Mouse (Mus musculus) forelimb bud, embryonic 11.5 days (tissue): ENCODE data around the gene Pzp.

Experiments used
- DNase-seq: peaks from one replicate; pipeline ENCODE4 v3.0.0-alpha.2; 2012; ENCODE audit warnings: low read depth, low spot score

The Pzp gene

DNA sequence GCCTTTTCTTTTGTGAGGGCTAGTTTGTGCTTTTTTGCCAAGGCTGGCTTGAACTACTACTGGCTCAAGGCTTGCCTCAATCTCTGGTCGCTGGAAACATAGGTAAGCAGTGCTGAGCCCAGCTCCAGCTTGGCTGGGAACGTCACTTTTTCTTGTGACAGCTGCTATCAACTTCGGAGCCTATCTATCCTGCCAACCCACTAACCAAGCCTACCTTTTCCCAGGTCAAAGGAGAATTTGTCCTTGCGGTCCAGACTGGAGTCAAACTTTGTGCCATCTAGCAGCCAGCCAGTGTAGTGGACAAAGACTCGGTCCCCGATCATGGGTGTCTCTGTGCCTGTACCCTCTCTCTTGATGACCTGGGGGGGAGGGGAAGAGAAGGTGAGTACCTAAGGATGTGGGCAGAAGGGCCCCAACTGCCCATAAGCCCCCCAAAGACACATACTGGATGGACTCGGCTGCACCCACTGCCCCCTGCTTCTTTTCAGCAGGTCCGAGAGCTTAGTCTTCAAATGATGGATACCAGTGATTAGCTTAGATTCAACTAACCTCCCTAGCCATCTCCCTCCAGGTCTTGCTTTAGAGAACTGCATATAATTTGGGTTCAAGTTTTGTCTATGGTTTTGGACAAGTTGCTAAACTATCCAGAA, 90.0 kb downstream of the Pzp start:
- DNase-seq: no peak

DNA sequence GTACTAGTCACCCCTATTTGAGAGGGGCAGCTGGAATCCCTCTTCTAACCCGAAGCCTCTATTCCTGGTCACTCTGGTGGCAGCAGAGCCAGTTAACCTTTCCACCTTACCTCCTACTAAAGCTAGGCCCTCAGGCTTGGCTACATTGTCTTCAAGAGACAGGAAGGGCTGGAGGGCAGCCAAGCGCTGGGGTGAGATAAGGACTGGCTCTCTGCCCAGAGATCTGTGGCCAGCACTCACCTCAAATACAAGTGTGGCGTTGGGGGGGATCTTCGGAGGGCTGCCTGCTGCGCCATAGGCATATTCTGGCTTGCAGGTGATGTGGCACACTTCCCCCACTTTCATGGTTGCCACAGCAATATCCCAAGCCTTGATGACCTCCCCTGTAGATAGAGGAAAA, 91.0 kb downstream of the Pzp start:
- DNase-seq: no peak
